Mouse (Mus musculus) small intestine, adult 2 months (tissue): ENCODE measurements around the gene Dennd5a. TPM values are rescaled to one million over a fixed set of nuclear protein-coding genes. Genes with fewer than 3 reads are reported as not detected.

Experiments
- H3K27ac ChIP-seq: fragments of 200-500 bp; 2 replicates; pipeline ENCODE4 v1.5.1; 2012; ENCODE audit warnings: low read depth, low read length, control low read depth, inconsistent platforms; ENCODE audit not compliant: insufficient read depth
- H3K27me3 ChIP-seq: fragments of 200-500 bp; 2 replicates; pipeline ENCODE4 v1.6.1; 2012; ENCODE audit warnings: mild to moderate bottlenecking, moderate library complexity, low read length, inconsistent platforms; ENCODE audit not compliant: control insufficient read depth, insufficient read depth
- H3K36me3 ChIP-seq: fragments of 200-500 bp; 2 replicates; pipeline ENCODE4 v1.6.1; 2012; ENCODE audit warnings: mild to moderate bottlenecking, low read length, control low read depth, inconsistent platforms; ENCODE audit not compliant: control insufficient read depth, insufficient read depth
- H3K4me1 ChIP-seq: fragments of 200-500 bp; 2 replicates; pipeline ENCODE4 v1.6.1; 2012; ENCODE audit warnings: low read length, inconsistent platforms, mixed read lengths; ENCODE audit not compliant: control insufficient read depth, insufficient read depth, insufficient read length
- H3K4me3 ChIP-seq: fragments of 200-500 bp; 2 replicates; pipeline ENCODE4 v1.5.1; 2012; ENCODE audit warnings: low read depth, mild to moderate bottlenecking, control low read depth, inconsistent platforms, low read length, moderate library complexity
- CTCF ChIP-seq: fragments of 200-500 bp; IDR thresholded peaks from 2 replicates; pipeline ENCODE4 v1.5.1; 2012; ENCODE audit warnings: low read depth, mild to moderate bottlenecking, control low read depth, inconsistent platforms, low read length, moderate library complexity, mixed read lengths; ENCODE audit not compliant: insufficient replicate concordance, insufficient read length; ENCODE audit errors: extremely low read depth
- POLR2A ChIP-seq: fragments of 200-500 bp; IDR thresholded peaks from 2 replicates; pipeline ENCODE4 v1.6.1; 2012; ENCODE audit warnings: low read depth, mild to moderate bottlenecking, control low read depth, inconsistent platforms, low read length, moderate library complexity
- WGBS: fragments of 180-500 bp; shearing (Covaris S2); methylation state at CpG from one replicate; pipeline ENCODE4 v1.1.7; 2018; 5-methylcytosine and 5-hydroxymethylcytosine counted together
- polyA plus RNA-seq: library from polyadenylated mRNA; depleted of rRNA; stranded (reverse); fragments of >200 nt; gene quantifications from 2 replicates; pipeline ENCODE4 v1.2.3, GENCODE M21; 2012; rRNA removed

Dennd5a gene
- polyA plus RNA-seq, 1 experiment = 11.7 TPM

DNA sequence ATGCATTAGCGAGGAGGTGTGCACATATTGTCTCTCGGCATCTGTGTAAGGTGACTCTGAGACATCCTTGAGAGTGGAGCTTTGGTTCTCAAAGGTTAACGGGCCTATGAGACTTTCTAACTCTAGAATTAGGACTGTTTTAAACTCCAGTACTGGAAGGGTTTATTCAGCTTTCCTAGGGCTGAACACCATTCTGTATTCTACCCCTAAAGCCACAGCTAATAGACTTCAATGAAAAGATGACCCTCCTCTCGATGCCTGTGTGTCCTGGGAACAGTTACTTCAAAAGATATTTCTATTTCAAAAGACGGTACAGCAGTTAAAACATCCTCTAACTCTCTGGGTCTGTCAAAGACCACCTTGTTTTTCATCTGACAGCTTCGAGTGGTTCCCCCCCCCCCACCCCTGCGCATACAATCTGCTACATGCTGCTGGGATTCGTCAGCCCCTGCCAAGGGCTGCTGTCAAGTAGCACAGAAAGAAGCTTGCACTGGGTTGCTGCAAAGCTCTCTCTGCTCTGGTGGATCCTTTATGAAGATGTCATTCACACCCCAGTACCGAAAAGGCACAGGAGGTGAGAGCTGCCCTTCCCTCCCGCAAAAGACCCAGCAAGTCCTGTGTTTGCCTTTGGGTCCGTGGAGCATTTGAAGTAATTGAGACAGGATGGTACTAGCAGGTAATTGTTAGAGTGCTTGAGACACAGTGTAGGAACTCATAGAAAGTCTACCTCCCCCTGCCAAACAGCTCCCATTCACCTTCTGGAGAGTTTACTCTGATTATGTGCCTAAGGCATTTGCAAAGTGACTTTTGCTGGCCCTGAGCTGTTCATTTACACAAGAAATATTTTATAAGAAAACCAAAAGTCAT lies 111.2 kb downstream of the Dennd5a start:
- no peak for TF ChIP-seq CTCF
- no peak for TF ChIP-seq POLR2A
- 66% methylated on average over 11 of the region's 11 CpGs for WGBS
- H3K36me3 ChIP-seq = no peaks in the 10 kb centered on the region
- no peak overlapping the region for H3K4me3 ChIP-seq
- H3K27ac ChIP-seq = no peak overlapping the region
- no peaks in the 10 kb centered on the region for H3K27me3 ChIP-seq
- H3K4me1 ChIP-seq = peaks cover 8% of the 10 kb centered on the region; the same call in 1 of the 2 replicates

DNA sequence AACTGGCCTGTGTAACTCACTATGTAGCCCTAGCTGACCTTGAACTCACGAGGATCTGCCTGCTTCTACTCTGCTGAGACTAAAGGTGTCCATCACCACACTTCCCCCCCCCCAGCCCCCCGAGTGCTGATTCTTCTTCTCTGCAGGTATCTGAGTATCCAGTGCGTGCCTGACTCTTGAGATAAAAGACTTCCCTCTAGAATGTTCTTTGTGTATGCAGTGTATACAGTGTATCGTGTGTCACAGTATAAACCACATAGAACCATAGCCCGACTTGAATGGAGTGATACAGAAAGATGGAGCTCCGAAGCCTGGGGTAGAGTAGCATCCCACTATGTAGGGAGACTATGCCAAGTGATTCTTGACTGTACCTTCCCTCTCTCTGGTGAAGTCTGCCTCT lies 116.2 kb downstream of the Dennd5a start:
- H3K27me3 ChIP-seq = no peaks in the 10 kb centered on the region
- H3K4me1 ChIP-seq = no peaks in the 10 kb centered on the region
- no peak overlapping the region for H3K27ac ChIP-seq
- no peaks in the 10 kb centered on the region for H3K36me3 ChIP-seq
- WGBS = 80% methylated on average over 6 of the region's 6 CpGs
- H3K4me3 ChIP-seq = no peak overlapping the region
- TF ChIP-seq POLR2A (no peak), CTCF (no peak)

Other genes with a start within 250 kb of the Dennd5a start
- gene BC051019, start 236.6 kb downstream of the Dennd5a start, polyA plus RNA-seq = not detected in 2 replicates
- gene Ascl3, start 228.7 kb downstream of the Dennd5a start, polyA plus RNA-seq = 0.27 and 1.0 TPM in 2 replicates
- gene Tmem9b, start 207.6 kb downstream of the Dennd5a start, polyA plus RNA-seq = 26.4 and 53.9 TPM in 2 replicates
- 0.04 and 1.1 TPM in 2 replicates for gene Nrip3, start 178.4 kb downstream of the Dennd5a start, polyA plus RNA-seq
- 1.2 and 1.6 TPM in 2 replicates for gene Scube2, start 94.8 kb downstream of the Dennd5a start, polyA plus RNA-seq
- gene Tmem41b, start 26.5 kb upstream of the Dennd5a start, polyA plus RNA-seq = 19.8 and 39.7 TPM in 2 replicates
- 3.1 and 11.0 TPM in 2 replicates for gene Ipo7, start 57.8 kb upstream of the Dennd5a start, polyA plus RNA-seq
- gene Zfp143, start 100.7 kb upstream of the Dennd5a start, polyA plus RNA-seq = 7.9 and 13.8 TPM in 2 replicates
- gene Wee1, start 161.6 kb upstream of the Dennd5a start, polyA plus RNA-seq = 3.6 and 8.3 TPM in 2 replicates